Mouse (Mus musculus): ENCODE results near the gene Cyp27b1. TPM values are rescaled to one million over a fixed set of nuclear protein-coding genes. Genes with fewer than 3 reads are reported as not detected.
A peak's percentile ranks its signal among the peaks of the same experiment; 100 is the strongest.

Gene Cyp27b1
- total RNA-seq, 2 experiments from 2014 or later, result 0.11 TPM; not detected in 1

GRCm38 (mm10) chr10:127090560-127091411 lies 42.7 kb downstream of the Cyp27b1 start:
- Histone ChIP-seq H3K4me3 (peak overlapping the region; percentile 59), H3K27ac (no peak overlapping the region)
- DNase-seq, result peak; percentile 74
- intact Hi-C loops (cut with DNase I), result no loop called here
- no peak for TF ChIP-seq CTCF (IDR thresholded peaks at IDR 0.05)

GRCm38 (mm10) chr10:127091507-127092396 lies 43.7 kb downstream of the Cyp27b1 start:
- DNase-seq, result peak; percentile 63
- intact Hi-C loops (cut with DNase I), result no loop called here
- Histone ChIP-seq H3K27ac (no peak overlapping the region), H3K4me3 (peak overlapping the region; percentile 59)
- TF ChIP-seq CTCF (IDR thresholded peaks at IDR 0.05), result no peak

GRCm38 (mm10) chr10:127092742-127093141 lies 44.7 kb downstream of the Cyp27b1 start:
- intact Hi-C loops (cut with DNase I), result no loop called here
- TF ChIP-seq CTCF (IDR thresholded peaks at IDR 0.05), result no peak
- Histone ChIP-seq H3K4me3 (no peak overlapping the region), H3K27ac (no peak overlapping the region)
- no peak for DNase-seq

- no peak for DNase-seq
- no peak for TF ChIP-seq CTCF (IDR thresholded peaks at IDR 0.05)
- intact Hi-C loops (cut with DNase I), result no loop called here
- no peak overlapping the region for H3K4me3 ChIP-seq
- no peak overlapping the region for H3K27ac ChIP-seq
These were observed 46.3 kb downstream of the Cyp27b1 start for GRCm38 (mm10) chr10:127094382-127094802.

GRCm38 (mm10) chr10:127098514-127098913 lies 50.5 kb downstream of the Cyp27b1 start:
- intact Hi-C loops (cut with DNase I), result no loop called here
- no peak overlapping the region for H3K4me3 ChIP-seq
- no peak for TF ChIP-seq CTCF (IDR thresholded peaks at IDR 0.05)
- no peak overlapping the region for H3K27ac ChIP-seq
- peak; percentile 7 for DNase-seq

GRCm38 (mm10) chr10:127099191-127099590 lies 51.1 kb downstream of the Cyp27b1 start:
- intact Hi-C loops (cut with DNase I), result no loop called here
- DNase-seq, result peak; percentile 11
- no peak overlapping the region for H3K27ac ChIP-seq
- no peak overlapping the region for H3K4me3 ChIP-seq
- TF ChIP-seq CTCF (IDR thresholded peaks at IDR 0.05), result no peak

- Histone ChIP-seq H3K27ac (no peak overlapping the region), H3K4me3 (no peak overlapping the region)
- DNase-seq, result no peak
- intact Hi-C loops (cut with DNase I), result no loop called here
- no peak for TF ChIP-seq CTCF (IDR thresholded peaks at IDR 0.05)
These were observed 51.8 kb downstream of the Cyp27b1 start for GRCm38 (mm10) chr10:127099868-127100267.

- Histone ChIP-seq H3K27ac (no peak overlapping the region), H3K4me3 (no peak overlapping the region)
- DNase-seq, result no peak
- TF ChIP-seq CTCF (IDR thresholded peaks at IDR 0.05), result no peak
- intact Hi-C loops (cut with DNase I), result no loop called here
These were observed 52.4 kb downstream of the Cyp27b1 start for GRCm38 (mm10) chr10:127100414-127100813.

GRCm38 (mm10) chr10:127101151-127101550 lies 53.1 kb downstream of the Cyp27b1 start:
- no peak overlapping the region for H3K27ac ChIP-seq
- intact Hi-C loops (cut with DNase I), result no loop called here
- DNase-seq, result no peak

More at GRCm38 (mm10) chr10:127101151-127101550, 53.1 kb downstream of the Cyp27b1 start:
- H3K4me3 ChIP-seq, result no peak overlapping the region
- TF ChIP-seq CTCF (IDR thresholded peaks at IDR 0.05), result no peak

Small RNAs within 50 kb of the gene (microRNA-seq; reads per million reads assigned to microRNA genes)
- gene Mir546, result not detected

Other genes with a start within 250 kb of the Cyp27b1 start
- gene Atp23, start 146.9 kb upstream of the Cyp27b1 start, total RNA-seq (2021), result 1 to 10 TPM; 1.6 to 2.2 TPM
- gene Ctdsp2, start 69.5 kb upstream of the Cyp27b1 start, total RNA-seq (2021), result 10 to 100 TPM; 94.0 to 99.2 TPM
- 1 to 10 TPM; 3.2 to 5.7 TPM for gene Avil, start 47.5 kb upstream of the Cyp27b1 start, total RNA-seq (2021)
- 10 to 100 TPM; 15.0 to 28.8 TPM for gene Tsfm, start 17.4 kb upstream of the Cyp27b1 start, total RNA-seq (2021)
- 10 to 100 TPM in 1 of 2 experiments, 1 to 10 TPM in 1; 9.5 to 10.5 TPM for gene Mettl1, start 6.8 kb upstream of the Cyp27b1 start, total RNA-seq (2021)
- under 1 TPM; 0.08 TPM for gene Eef1akmt3, start 6.7 kb upstream of the Cyp27b1 start, total RNA-seq (2021)
- 1 to 10 TPM in 1 of 2 experiments, under 1 TPM in 1; 0.45 to 1.2 TPM for gene March9, start 11.9 kb downstream of the Cyp27b1 start, total RNA-seq (2021)
- 10 to 100 TPM; 33.5 to 40.5 TPM for gene Cdk4, start 15.3 kb downstream of the Cyp27b1 start, total RNA-seq (2021)
- gene Tspan31, start 22.0 kb downstream of the Cyp27b1 start, total RNA-seq (2021), result 10 to 100 TPM; 21.6 to 29.9 TPM
- gene Agap2, start 27.0 kb downstream of the Cyp27b1 start, total RNA-seq (2021), result 1 to 10 TPM; 1.6 TPM
- 10 to 100 TPM; 10.9 to 15.1 TPM for gene Os9, start 72.9 kb downstream of the Cyp27b1 start, total RNA-seq (2021)
- gene B4galnt1, start 117.0 kb downstream of the Cyp27b1 start, total RNA-seq (2021), result under 1 TPM; 0.66 to 0.89 TPM
- gene Slc26a10, start 132.4 kb downstream of the Cyp27b1 start, total RNA-seq (2021), result 1 to 10 TPM; 4.1 to 5.4 TPM
- 1 to 10 TPM; 8.5 to 8.8 TPM for gene Arhgef25, start 141.8 kb downstream of the Cyp27b1 start, total RNA-seq (2021)
- 10 to 100 TPM; 20.8 to 25.6 TPM for gene Dtx3, start 147.5 kb downstream of the Cyp27b1 start, total RNA-seq (2021)
- 1 to 10 TPM; 7.6 to 7.9 TPM for gene Pip4k2c, start 163.3 kb downstream of the Cyp27b1 start, total RNA-seq (2021)
- gene Kif5a, start 215.1 kb downstream of the Cyp27b1 start, total RNA-seq (2021), result under 1 TPM; 0.10 to 0.20 TPM
- gene Dctn2, start 218.1 kb downstream of the Cyp27b1 start, total RNA-seq (2021), result 10 to 100 TPM; 91.3 to 98.3 TPM
- 10 to 100 TPM; 16.2 to 18.7 TPM for gene Mbd6, start 240.8 kb downstream of the Cyp27b1 start, total RNA-seq (2021)